Mouse (Mus musculus) ES-Bruce4 (cell line): ENCODE results near the gene Tctex1d1.

Experiments
- CTCF ChIP-seq: IDR thresholded peaks from one replicate; pipeline ENCODE4 v1.8.1; 2011; ENCODE audit warnings: low read depth, low read length
- EP300 ChIP-seq: IDR thresholded peaks from 2 replicates; pipeline ENCODE4 v1.6.1; 2011; ENCODE audit warnings: low read depth, low read length; ENCODE audit not compliant: insufficient read depth
- POLR2A ChIP-seq: IDR thresholded peaks from one replicate; pipeline ENCODE4 v1.8.1; 2011; ENCODE audit warnings: low read length; ENCODE audit not compliant: insufficient read depth

DNA sequence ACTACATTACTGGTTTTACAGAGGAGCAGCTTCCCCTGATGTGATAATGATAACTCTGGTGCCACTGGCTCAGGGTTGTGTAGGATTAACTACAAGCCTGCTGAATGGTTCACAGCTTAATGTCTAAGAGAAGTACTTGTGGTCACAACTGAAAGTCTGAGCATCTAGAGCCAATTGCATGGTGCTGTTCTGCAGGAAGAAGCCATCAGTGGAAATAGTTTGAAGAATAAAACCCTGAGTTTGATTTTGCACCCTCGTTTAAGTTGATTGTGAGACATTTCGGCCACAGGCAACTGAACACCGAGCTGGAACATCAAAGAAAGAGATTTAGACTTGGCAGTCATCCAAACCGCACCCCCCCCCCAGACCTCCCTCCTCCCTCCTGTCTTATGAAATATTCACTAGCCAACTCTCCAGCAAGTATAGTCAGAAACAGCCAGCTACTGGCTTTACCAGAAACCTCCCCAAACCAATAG lies 28.6 kb downstream of the Tctex1d1 start:
- no peak for TF ChIP-seq CTCF
- no peak for TF ChIP-seq POLR2A
- no peak for TF ChIP-seq EP300
